Mouse (Mus musculus): Measurements from ENCODE around the gene Pmpcb. TPM values are rescaled to one million over a fixed set of nuclear protein-coding genes. Genes with fewer than 3 reads are reported as not detected.

Gene Pmpcb
- polyA plus RNA-seq, 1 experiment from 2014 or later: 43.6 TPM

DNA sequence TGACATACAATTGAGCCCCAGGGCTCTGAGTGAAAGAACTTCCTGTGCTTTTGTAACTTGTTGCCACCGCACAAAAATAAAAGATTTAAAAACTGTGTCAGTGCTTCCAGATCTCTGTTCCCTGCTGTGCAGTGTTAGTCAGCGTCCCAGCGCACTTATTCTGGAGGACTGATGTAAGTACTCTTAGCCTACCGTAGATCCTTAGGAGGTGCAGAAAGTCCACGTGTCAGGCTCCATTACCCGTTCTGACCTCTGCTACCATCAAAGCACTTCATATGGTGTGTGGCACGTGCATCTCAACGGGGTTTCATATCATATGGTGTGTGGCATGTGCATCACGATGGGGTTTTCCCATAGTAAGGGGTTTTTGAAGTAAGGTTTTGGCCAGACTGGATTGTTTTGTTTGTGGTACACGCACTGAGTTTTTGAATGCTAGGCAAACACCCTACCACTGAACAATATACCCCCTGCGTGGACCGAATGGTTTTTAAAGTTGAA, 66.8 kb downstream of the Pmpcb start:
- Histone ChIP-seq H3K27me3 (ENCODE audit: insufficient read depth, low read length) (no peaks in the 10 kb centered on the region), H3K9ac (replicated peaks) (no peak overlapping the region), H3K4me2 (ENCODE audit: low read depth, low read length) (no peak overlapping the region), H3K4me3 (ENCODE audit: low read depth, low read length) (no peak overlapping the region), H3K36me3 (replicated peaks; ENCODE audit: insufficient read depth, low read length) (peaks cover 42% of the 10 kb centered on the region), H3K9me3 (ENCODE audit: low read length) (no peaks in the 10 kb centered on the region), H3K4me1 (ENCODE audit: insufficient read depth) (no peaks in the 10 kb centered on the region), H3K27ac (ENCODE audit: low read depth) (no peak overlapping the region)
- TF ChIP-seq CTCF (IDR thresholded peaks at IDR 0.05; ENCODE audit: low read depth) (no peak), EP300 (IDR thresholded peaks at IDR 0.05; ENCODE audit: low read depth) (no peak)
- ATAC-seq (no peak), DNase-seq (no peak)
- 95% methylated on average over 12 of the region's 12 CpGs for WGBS (ENCODE audit: insufficient replicate concordance)

GRCm38 (mm10) chr5:21804837-21805236, 67.9 kb downstream of the Pmpcb start:
- Histone ChIP-seq H3K4me2 (ENCODE audit: low read depth, low read length) (no peak overlapping the region), H3K4me3 (ENCODE audit: low read depth, low read length) (no peak overlapping the region), H3K27me3 (ENCODE audit: insufficient read depth, low read length) (no peaks in the 10 kb centered on the region), H3K4me1 (ENCODE audit: insufficient read depth) (no peaks in the 10 kb centered on the region), H3K36me3 (replicated peaks; ENCODE audit: insufficient read depth, low read length) (peaks cover 32% of the 10 kb centered on the region), H3K9ac (replicated peaks) (no peak overlapping the region), H3K27ac (ENCODE audit: low read depth) (no peak overlapping the region), H3K9me3 (ENCODE audit: low read length) (no peaks in the 10 kb centered on the region)
- no peak for DNase-seq
- TF ChIP-seq CTCF (IDR thresholded peaks at IDR 0.05; ENCODE audit: low read depth) (no peak), EP300 (IDR thresholded peaks at IDR 0.05; ENCODE audit: low read depth) (no peak)
- 65% methylated on average over 4 of the region's 4 CpGs for WGBS (ENCODE audit: insufficient replicate concordance)
- ATAC-seq: no peak

Other genes with a start within 250 kb of the Pmpcb start
- 0.81 and 0.99 TPM in 2 replicates for gene Lrrc17, start 193.6 kb upstream of the Pmpcb start, polyA plus RNA-seq (2015; fragmentation: Nextera tagmentation; extraction: Ambion mirVana)
- 0.05 and 0.09 TPM in 2 replicates for gene Fbxl13, start 91.5 kb upstream of the Pmpcb start, polyA plus RNA-seq (2015; fragmentation: Nextera tagmentation; extraction: Ambion mirVana)
- 7.4 TPM in 2 replicates for gene Armc10, start 91.3 kb upstream of the Pmpcb start, polyA plus RNA-seq (2015; fragmentation: Nextera tagmentation; extraction: Ambion mirVana)
- 0.53 and 0.70 TPM in 2 replicates for gene Napepld, start 35.7 kb upstream of the Pmpcb start, polyA plus RNA-seq (2015; fragmentation: Nextera tagmentation; extraction: Ambion mirVana)
- gene Dnajc2, start 48.1 kb downstream of the Pmpcb start, polyA plus RNA-seq (2015; fragmentation: Nextera tagmentation; extraction: Ambion mirVana): 25.0 and 27.1 TPM in 2 replicates
- 76.7 and 82.0 TPM in 2 replicates for gene Psmc2, start 48.1 kb downstream of the Pmpcb start, polyA plus RNA-seq (2015; fragmentation: Nextera tagmentation; extraction: Ambion mirVana)
- not detected in 2 replicates for gene Slc26a5, start 128.5 kb downstream of the Pmpcb start, polyA plus RNA-seq (2015; fragmentation: Nextera tagmentation; extraction: Ambion mirVana)